Mouse (Mus musculus) left cerebral cortex, adult 18-20 months (tissue): ENCODE results near the gene Pappa2. TPM values are rescaled to one million over a fixed set of nuclear protein-coding genes. Genes with fewer than 3 reads are reported as not detected.

Experiments used
- DNase-seq, 2 experiments: peaks; one replicate each; pipeline ENCODE4 v3.0.0; 2021 to 2022; ENCODE audit warnings: low spot score in 2 of 2, mixed read lengths in 1 of 2
- total RNA-seq, 2 experiments: library from RNA; stranded (reverse); gene quantifications; 2 replicates each; pipeline ENCODE4 v1.2.3; 2021

The Pappa2 gene
- total RNA-seq, 2 experiments from 2014 or later = 2.1 to 3.4 TPM

DNA sequence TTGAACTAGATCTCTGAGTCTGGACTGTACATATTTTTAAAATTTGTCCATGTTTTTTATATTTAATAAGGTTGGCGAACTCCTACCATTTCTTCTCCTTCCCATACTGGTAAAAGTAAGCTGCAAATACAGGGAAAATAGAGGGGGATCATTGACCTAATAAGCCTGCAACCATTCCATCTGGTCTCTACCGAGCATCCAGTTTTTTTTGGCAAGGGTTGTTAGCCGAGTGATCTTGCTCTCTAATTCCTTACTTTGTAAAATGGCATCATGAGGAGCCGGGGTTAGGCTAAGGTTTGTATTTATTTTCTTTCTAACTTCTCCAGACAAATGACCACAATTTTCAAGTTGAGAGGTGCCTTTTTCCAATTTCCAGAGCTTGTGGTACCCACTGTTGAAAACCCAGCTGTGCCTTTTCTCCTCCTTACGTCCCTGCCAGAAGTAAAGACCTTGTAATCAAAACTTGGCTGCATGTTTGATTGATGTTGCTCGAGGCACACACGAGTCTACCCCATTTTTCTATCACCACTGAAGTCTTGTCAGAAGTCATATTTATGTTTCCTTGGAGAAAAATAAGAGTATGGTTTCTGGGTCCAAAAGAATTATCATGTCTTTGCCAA lies 210.1 kb downstream of the Pappa2 start:
- no peak for DNase-seq

DNA sequence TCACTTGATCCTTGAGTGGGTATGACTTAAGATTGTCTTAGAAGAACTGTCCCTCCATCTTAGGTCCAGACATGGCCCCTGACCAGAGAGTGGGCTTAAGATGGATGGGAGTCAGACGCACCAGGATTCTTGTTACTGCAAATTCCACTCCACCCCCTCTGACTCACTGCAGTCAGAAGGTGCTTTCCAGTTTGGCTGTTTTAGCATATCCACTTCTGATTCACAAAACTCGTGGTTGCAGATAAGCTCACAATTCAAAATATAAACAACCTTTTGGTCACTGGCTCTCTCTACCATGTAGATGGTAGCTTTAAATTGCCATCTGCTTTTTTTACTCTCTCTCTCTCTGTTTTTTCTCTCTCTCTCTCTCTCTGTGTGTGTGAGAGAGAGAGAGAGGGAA lies 214.4 kb downstream of the Pappa2 start:
- no peak for DNase-seq

- DNase-seq = no peak
Observed at GRCm38 (mm10) chr1:158764727-158765126, 215.6 kb downstream of the Pappa2 start.

- DNase-seq = no peak
Observed at GRCm38 (mm10) chr1:158764211-158764610, 216.1 kb downstream of the Pappa2 start.

DNA sequence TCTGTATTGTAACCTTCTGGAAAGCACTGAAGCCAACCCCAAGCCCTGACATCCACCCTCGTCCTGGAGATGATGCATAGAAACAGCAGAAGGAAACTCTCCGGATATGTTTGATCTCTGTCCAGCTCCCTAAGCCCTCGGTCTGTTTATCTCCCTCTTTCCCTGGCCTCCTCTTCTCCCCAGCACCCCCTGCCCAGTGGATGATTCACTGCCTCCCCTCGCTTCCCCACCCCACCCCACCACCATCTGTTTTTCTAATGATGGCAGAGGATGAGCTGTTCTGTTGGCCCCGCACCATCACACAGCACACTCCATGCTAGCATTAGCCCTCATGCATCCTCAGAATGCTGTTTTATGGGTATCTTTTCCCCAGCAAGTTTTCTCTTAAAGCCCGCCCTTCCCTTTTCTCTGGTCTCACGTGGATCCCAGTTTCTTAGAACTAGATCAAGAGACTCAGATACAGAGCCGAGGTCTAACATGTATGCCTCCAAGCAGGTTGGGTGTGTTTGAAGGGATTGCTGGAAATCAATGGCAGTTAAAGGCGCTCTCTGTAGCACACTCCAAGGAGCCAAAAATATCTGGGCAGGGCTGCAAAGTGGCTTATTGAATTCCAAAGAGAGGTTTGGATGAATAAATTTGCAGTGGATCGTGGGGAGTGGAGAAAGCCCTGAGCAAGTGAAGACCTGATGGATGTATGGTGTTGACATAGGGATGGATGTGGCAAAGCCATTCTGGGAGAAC lies 231.8 kb downstream of the Pappa2 start:
- no peak for DNase-seq

GRCm38 (mm10) chr1:158741449-158741848 lies 238.8 kb downstream of the Pappa2 start:
- DNase-seq = no peak

DNA sequence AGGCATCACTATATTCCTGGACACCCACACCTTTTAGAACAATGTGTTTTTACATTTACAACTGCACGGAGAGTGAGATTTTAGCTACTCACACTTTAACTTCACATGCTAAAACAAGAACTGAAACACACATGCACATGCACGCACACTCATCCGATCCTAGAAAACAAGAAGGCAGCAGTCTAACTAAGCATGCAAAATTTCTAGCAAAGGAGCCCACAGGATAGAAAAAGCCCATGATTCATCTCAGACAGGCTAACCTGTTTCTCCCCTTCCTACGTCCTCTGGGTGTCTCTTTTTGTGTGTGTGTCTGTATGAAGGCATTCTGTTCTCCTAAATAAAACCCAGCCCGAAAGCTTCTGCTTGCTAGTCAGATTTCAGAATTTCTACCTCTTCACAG lies 239.3 kb downstream of the Pappa2 start:
- peak in 1 of 2 experiments; percentile 16 for DNase-seq

DNA sequence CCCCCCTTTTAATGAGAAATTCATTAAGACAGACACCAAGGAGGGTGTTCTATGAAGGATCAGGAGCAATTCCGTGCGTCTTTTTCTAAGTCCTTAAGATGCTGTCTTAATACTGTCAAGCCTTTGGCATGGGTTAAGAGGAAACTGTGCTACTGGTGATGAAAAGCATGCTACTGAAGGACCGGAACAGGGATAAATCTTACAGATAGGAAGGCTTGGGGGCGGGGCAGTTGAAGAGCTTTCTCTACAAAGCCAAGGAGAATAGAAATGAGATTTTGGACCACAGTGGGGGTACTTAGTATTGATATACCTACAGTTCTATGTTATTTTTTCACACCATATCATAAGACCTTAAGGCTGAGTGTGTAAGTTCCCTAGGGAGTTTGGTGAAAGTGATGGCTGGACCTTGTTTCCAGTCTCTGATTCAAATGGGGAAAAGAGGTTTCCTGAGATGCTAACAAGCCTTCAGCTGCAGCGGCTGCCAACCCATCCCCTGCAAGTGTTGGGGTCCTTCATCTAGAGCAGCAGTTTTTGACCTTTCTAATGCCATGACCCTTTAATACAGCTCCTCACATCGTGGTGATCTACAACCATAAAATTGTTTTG lies 240.0 kb downstream of the Pappa2 start:
- no peak for DNase-seq

GRCm38 (mm10) chr1:158739132-158739919 lies 241.0 kb downstream of the Pappa2 start:
- DNase-seq = no peak

- DNase-seq = peak; percentile 51 to 72
Observed at GRCm38 (mm10) chr1:158732868-158733496, 247.3 kb downstream of the Pappa2 start.

DNA sequence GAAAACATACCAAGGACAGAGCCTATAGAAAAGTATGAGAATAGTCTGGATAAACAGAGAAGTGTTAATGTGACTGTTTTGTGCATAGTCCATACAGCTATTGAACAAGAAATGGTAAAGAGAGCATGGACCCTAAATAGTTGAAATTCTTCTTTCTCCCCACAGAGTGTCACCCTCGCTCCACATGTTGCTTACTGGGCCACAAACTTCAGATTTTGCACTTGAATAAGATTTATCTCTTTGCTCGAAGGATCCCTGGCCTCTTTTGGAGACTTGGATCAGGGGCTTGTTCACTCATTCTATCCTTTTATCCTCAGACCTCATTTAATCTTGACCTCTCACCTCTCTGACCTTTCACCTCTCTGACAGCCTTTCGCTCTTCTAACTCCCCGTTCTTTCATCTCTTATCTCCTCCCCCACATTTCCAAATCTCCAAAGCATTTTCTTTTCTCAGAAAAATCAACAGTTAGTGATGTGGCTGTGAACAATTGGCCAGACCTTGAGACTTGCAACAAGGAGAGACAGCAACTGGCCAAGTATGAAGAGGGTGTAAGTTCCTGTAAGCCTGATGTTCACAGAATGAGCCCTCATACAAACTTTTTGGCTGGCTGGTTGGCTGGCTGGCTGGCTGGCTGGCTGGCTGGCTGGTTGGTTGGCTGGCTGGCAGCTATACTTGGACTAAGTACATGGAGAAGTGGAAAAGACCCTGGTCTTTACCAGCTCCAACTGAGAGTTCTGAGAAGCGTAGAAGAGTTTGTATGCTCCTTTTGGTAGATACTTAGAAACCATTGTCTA lies 266.8 kb downstream of the Pappa2 start:
- peak; percentile 32 to 37 for DNase-seq

- no peak for DNase-seq
Observed at GRCm38 (mm10) chr1:158701336-158701735, 279.0 kb downstream of the Pappa2 start.

DNA sequence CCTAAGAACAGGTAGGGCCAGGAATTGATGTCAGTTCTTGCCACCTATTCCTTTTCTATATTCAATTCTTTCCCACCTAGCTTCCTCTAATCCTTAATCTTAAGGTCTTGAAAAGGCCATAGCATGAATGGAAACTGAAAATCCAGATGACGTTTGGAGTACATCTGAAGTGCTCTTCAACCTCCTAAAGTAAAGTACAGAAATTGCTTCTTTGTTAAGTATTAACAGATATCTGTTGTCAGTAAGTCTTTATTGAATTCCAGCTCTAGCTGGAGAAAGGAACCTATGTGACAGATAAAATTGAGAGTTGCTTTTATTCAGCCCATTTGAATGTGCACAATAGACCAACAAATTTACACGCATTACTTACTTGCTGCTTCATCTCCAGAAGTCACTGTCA lies 280.1 kb downstream of the Pappa2 start:
- DNase-seq = no peak

- DNase-seq = no peak
Observed at GRCm38 (mm10) chr1:158699276-158699675, 281.0 kb downstream of the Pappa2 start.

DNA sequence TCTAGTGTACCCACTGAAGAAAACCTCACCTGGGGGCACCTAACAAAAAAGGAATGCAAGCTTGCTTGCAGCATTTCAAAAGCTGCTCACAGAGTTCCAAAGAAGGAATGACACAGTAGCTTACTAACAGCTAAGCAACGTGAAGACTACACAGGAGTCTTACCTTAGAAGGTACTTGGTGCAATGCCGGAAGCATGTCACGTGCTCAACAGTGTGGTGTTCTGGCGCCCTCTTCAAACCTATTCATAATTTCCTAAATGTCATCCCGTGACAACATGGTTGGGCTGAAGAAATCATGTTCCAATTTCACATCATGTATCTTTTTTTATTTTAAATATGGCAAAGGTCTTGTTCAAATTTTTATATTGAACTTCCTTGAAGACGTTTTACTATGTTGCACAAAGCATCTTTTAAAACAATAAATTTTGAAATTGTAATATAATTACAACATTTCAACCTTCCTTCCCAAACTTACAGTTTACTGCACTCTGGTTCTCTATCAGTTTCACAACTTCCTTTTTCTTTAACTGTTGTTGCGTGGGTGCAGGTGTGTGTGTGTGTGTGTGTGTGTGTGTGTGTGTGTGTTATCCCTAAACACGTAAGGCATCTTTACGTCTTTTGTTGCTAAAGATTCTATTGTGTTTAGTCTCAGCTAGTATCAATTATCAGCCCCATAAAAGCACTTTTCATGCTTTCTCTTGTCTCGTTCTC lies 282.3 kb downstream of the Pappa2 start:
- DNase-seq = no peak

DNA sequence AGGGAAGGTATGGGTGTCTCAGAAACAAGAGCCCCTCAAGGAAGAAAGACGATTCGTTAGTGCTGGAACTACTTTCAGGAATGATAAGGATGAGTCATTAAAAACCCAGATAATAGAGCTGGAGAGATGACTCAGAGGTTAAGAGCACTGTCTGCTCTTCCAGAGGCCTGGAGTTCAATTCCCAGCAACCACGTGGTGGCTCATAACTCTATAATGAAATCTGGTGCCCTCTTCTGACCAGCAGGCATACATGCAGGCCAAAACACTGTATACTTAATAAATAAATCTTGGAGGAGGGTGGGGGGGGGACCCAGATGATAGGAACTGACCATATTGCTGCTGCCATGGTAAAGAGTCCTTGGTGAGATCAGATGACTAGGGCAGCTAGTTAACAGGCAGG lies 282.9 kb downstream of the Pappa2 start:
- DNase-seq = no peak

- DNase-seq = no peak
Observed at GRCm38 (mm10) chr1:158687726-158688125, 292.6 kb downstream of the Pappa2 start.

DNA sequence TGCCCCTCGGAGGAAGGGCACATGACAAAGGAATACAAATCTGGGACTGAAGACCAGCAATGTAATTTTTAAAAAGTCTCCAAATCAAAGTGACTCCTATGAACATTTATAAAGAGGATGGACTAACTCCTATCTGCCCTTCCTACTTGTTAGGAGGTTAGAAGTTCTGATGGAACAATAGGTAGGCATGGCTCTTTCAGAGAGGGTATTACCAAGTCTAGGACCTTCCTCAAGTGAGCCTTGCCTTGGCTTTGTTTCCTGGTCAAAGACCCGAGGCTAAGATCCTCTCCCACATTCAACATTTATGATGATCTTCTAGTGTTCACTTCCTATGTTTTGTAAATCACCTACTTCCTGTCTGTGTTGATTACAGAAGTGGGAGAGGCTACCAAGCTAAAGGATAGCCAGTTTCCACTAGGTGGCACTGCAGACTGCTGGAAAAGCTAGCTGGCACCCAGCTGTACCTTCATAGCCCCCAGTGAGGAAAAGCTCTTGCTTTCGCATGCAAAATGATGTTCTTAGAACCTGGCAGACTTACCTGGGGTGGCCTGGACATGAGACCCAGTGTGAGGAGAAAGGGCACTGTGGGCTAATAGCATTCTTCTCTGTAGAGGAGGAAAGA lies 310.2 kb downstream of the Pappa2 start:
- DNase-seq = peak; percentile 50 to 64

GRCm38 (mm10) chr1:158666001-158666400 lies 314.3 kb downstream of the Pappa2 start:
- DNase-seq = no peak
